Mouse (Mus musculus) myocyte (in vitro differentiated cells): ENCODE results near the gene Smim14. TPM values are rescaled to one million over a fixed set of nuclear protein-coding genes. Genes with fewer than 3 reads are reported as not detected.

Experiments
- H3K27me3 ChIP-seq: one replicate; pipeline ENCODE4 v1.6.1; 2011; ENCODE audit not compliant: control insufficient read depth, insufficient read depth, insufficient read length
- H3K36me3 ChIP-seq: one replicate; pipeline ENCODE4 v1.6.1; 2011; ENCODE audit not compliant: control insufficient read depth, insufficient read depth
- H3K4me2 ChIP-seq: one replicate; pipeline ENCODE4 v1.6.1; 2011; ENCODE audit warnings: low read depth, control low read depth
- H3K4me3 ChIP-seq: one replicate; pipeline ENCODE4 v1.5.1; 2011; ENCODE audit warnings: mild to moderate bottlenecking, control low read depth, moderate library complexity
- H3K79me2 ChIP-seq: one replicate; pipeline ENCODE4 v1.6.1; 2011; ENCODE audit not compliant: control insufficient read depth, insufficient read depth
- H3ac ChIP-seq: one replicate; pipeline ENCODE4 v1.6.1; 2011; ENCODE audit not compliant: control insufficient read depth, insufficient read length
- CEBPB ChIP-seq: IDR thresholded peaks from 2 replicates; pipeline ENCODE4 v1.6.1; 2011; ENCODE audit warnings: mild to moderate bottlenecking, moderate library complexity; ENCODE audit not compliant: poor library complexity, insufficient read depth, severe bottlenecking
- E2F4 ChIP-seq: IDR thresholded peaks from one replicate; pipeline ENCODE4 v1.6.1; 2011; ENCODE audit warnings: mild to moderate bottlenecking, control low read depth, moderate library complexity; ENCODE audit not compliant: insufficient read depth
- MAX ChIP-seq: IDR thresholded peaks from one replicate; pipeline ENCODE4 v1.6.1; 2011; ENCODE audit warnings: low read depth, mild to moderate bottlenecking, control low read depth
- MYOD1 ChIP-seq, 3 experiments: IDR thresholded peaks; one replicate each; pipeline ENCODE4 v1.6.1; 2011; ENCODE audit warnings: control low read depth in 2 of 3, low read depth in 2 of 3, mild to moderate bottlenecking in 2 of 3, moderate library complexity in 1 of 3; ENCODE audit not compliant: insufficient read length in 2 of 3, control insufficient read depth in 1 of 3
- MYOG ChIP-seq, 3 experiments: IDR thresholded peaks; one replicate each; pipeline ENCODE4 v1.6.1; 2011; ENCODE audit warnings: control low read depth in 2 of 3, low read depth in 2 of 3, mild to moderate bottlenecking in 2 of 3; ENCODE audit not compliant: insufficient read length in 2 of 3, control insufficient read depth in 1 of 3, insufficient read depth in 1 of 3
- POLR2A ChIP-seq: IDR thresholded peaks from one replicate; pipeline ENCODE4 v1.6.1; 2011; ENCODE audit warnings: low read depth, mild to moderate bottlenecking, control low read depth, moderate library complexity; ENCODE audit not compliant: insufficient read length
- POLR2AphosphoS2 ChIP-seq: IDR thresholded peaks from one replicate; pipeline ENCODE4 v1.6.1; 2011; ENCODE audit warnings: low read depth, control low read depth; ENCODE audit not compliant: insufficient read length
- REST ChIP-seq: IDR thresholded peaks from one replicate; pipeline ENCODE4 v1.6.1; 2011; ENCODE audit warnings: mild to moderate bottlenecking, control low read depth, moderate library complexity; ENCODE audit not compliant: insufficient read depth, insufficient read length
- SRF ChIP-seq: IDR thresholded peaks from one replicate; pipeline ENCODE4 v1.6.1; 2011; ENCODE audit warnings: low read depth; ENCODE audit not compliant: control insufficient read depth, insufficient read length
- TCF12 ChIP-seq: IDR thresholded peaks from one replicate; pipeline ENCODE4 v1.6.1; 2011; ENCODE audit warnings: mild to moderate bottlenecking, control low read depth; ENCODE audit not compliant: poor library complexity, insufficient read depth, severe bottlenecking
- TCF3 ChIP-seq: IDR thresholded peaks from one replicate; pipeline ENCODE4 v1.6.1; 2011; ENCODE audit warnings: low read depth, control low read depth; ENCODE audit not compliant: insufficient read length
- USF1 ChIP-seq: IDR thresholded peaks from one replicate; pipeline ENCODE4 v1.6.1; 2011; ENCODE audit warnings: low read depth, mild to moderate bottlenecking, control low read depth, moderate library complexity
- polyA plus RNA-seq: library from polyadenylated mRNA; unstranded; fragments of >200 nt; fragmentation: generic; extraction: Trizol; gene quantifications from one replicate; pipeline ENCODE4 v1.2.1, GENCODE M21; 2012; ENCODE audit warnings: missing spikeins

The Smim14 gene
- polyA plus RNA-seq, 1 experiment: 83.3 TPM

DNA sequence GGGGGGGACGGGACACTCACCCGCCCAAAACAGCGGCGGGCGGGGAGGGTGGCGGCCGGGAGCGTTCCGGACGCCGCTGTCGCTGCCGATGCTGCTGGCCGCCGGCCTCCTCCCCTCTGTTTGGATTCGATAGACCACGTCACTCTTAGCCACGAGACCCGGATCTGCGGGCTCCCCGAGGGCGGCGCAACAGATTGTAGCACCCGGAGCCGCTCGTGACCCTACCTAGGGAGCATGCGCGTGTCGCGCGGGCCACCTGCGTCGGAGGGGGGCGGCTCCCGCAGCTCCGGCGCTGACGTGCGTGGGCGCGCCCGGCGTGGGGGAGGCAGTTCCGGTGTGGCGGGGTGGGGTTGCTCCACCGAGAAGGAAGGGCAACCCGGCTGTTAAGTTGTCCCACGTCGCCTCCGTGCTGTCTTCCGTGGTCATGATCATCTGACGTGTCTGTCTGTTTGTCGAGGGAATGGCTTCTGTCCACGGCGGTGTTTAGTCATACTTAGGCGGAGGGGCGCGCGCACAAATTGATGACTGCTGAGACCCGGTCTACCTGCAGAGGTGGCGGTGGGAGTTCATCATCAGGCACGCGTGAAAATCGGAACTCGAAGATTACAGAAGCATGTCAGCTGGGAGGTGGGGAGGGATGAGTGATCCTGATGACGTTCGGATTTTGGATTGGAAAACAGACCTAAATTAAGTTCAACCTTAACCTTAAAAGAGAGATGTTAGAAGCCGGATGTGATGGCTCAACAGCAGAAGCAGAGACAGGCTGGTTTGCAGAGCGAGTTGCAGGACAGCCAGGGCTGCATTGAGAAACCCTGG lies 44.1 kb downstream of the Smim14 start, which contains the start of gene Gm43552:
Gm43552 (minus strand) TSS at position 118 of the 816 bp plus-strand sequence.
- no peaks in the 10 kb centered on the region for H3K27me3 ChIP-seq
- H3K79me2 ChIP-seq: peaks cover 35% of the 10 kb centered on the region
- peak within 1 kb of the TSS; percentile 62 for H3K4me3 ChIP-seq
- peak within 1 kb of the TSS; percentile 51 for H3ac ChIP-seq
- peak within 1 kb of the TSS; percentile 92 for H3K4me2 ChIP-seq
- TF ChIP-seq POLR2A: peak; percentile 93
- TF ChIP-seq SRF: no peak
- TF ChIP-seq POLR2AphosphoS2: peak; percentile 90
- TF ChIP-seq MYOD1 (IDR thresholded peaks at IDR 0.05; ENCODE audit: control insufficient read depth in 1 of 3, insufficient read length in 2 of 3, low read depth in 2 of 3): peak in 2 of 3 experiments; percentile 34 to 82
- TF ChIP-seq USF1: no peak
- no peak for TF ChIP-seq E2F4
- TF ChIP-seq REST: no peak
- no peak for TF ChIP-seq MAX
- TF ChIP-seq MYOG (IDR thresholded peaks at IDR 0.05; ENCODE audit: control insufficient read depth in 1 of 3, insufficient read depth in 1 of 3, insufficient read length in 2 of 3, low read depth in 2 of 3): peak in 2 of 3 experiments; percentile 67 to 69
- peak; percentile 27 for TF ChIP-seq TCF3
- no peak for TF ChIP-seq CEBPB
- TF ChIP-seq TCF12: no peak
- no peaks in the 10 kb centered on the region for H3K36me3 ChIP-seq

DNA sequence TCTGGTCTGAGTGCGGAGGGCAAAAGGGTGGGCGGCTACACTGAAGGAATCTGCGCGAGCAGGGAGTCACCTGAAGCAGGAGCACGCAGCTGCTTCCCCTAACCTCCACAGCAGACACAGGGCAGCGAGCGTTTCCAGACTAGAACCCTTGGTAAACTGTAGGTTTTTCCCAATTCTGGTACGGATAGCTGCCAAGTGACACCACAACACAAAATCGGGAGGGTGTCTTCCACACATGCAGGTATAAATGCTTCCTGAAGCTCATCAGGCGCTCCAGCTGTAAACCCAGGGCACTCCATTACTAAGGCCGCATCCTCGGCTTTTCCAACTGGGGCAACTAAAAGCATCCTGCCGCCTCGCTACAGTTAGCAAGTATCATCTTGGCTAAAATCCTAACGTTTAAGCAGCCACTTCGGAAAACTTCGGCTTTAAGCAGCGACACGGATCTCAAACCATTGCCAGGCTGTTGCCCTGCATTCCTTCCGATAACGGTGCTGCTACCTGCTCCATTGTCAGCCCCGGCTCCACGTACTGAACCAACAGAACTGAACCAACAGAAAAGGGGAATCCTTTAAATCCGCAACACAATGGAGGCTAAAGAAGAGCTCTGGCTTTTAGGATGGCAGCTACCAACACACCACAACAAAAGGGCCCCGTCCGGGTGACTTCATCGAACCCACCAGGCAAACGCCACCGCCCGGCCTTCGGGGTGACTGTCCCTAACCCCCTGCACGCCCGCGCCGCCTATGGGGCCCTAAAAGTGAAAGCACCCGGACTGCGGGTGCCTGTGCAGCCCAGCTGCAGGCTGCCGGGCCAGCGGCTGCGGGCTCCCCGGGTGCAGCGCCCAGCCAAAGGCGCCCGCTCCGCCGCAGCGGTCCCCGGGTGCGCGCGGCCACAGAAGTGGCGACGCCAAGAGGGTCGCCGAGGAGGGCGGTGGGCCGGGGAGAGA lies 44.9 kb downstream of the Smim14 start:
- H3K4me3 ChIP-seq: peak overlapping the region; percentile 62
- peak overlapping the region; percentile 92 for H3K4me2 ChIP-seq
- H3ac ChIP-seq: peak overlapping the region; percentile 51
- H3K79me2 ChIP-seq: peaks cover 35% of the 10 kb centered on the region
- H3K27me3 ChIP-seq: no peaks in the 10 kb centered on the region
- H3K36me3 ChIP-seq: no peaks in the 10 kb centered on the region
- TF ChIP-seq MYOD1 (IDR thresholded peaks at IDR 0.05; ENCODE audit: control insufficient read depth in 1 of 3, insufficient read length in 2 of 3, low read depth in 2 of 3): peak in 1 of 3 experiments; percentile 11
- TF ChIP-seq TCF12: no peak

DNA sequence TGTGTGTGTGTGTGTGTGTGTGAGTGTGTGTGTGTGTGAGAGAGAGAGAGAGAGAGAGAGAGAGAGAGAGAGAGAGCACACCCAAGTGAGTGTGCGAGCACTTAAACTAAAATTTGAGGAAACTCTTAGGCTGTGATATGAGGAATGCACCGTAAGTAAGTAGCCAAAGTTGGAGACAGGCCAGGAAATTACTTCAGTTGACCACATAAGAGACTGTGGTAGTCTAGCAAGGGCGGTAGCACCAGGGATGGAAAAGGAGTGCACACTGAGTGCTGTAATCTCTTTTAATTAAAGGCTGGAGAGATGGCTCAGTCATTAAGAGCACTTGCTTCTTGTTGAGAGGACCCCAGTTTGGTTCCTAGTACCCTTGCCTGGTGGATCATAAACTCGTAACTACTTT lies 47.2 kb downstream of the Smim14 start:
- peak overlapping the region; percentile 30 for H3K4me2 ChIP-seq
- no peaks in the 10 kb centered on the region for H3K27me3 ChIP-seq
- peaks cover 39% of the 10 kb centered on the region for H3K79me2 ChIP-seq
- H3ac ChIP-seq: no peak overlapping the region
- TF ChIP-seq POLR2AphosphoS2 (no peak), REST (no peak), MYOG (IDR thresholded peaks at IDR 0.05; ENCODE audit: control insufficient read depth in 1 of 3, insufficient read depth in 1 of 3, insufficient read length in 2 of 3, low read depth in 2 of 3) (no peak), CEBPB (no peak), TCF3 (no peak)
- H3K36me3 ChIP-seq: no peaks in the 10 kb centered on the region
- no peak overlapping the region for H3K4me3 ChIP-seq

DNA sequence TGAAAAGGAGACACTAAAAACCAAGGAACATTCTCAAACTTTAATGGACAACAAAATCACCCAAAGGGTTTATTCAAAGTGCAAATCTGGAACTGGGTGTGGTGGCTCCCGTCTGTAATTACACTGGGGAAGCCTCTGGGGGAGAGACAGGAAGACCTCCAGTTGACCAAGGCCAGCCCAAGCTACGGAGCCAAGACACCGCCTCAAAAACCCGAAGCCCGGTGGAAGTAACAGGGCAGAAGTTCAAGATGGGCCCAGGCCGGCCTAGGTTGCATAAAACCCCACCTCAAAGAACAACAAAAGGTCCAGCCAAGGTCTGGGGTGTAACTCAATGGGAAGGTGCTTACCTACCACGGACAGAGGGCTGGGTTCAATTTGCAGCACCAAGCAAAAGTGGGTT lies 48.3 kb downstream of the Smim14 start:
- no peak overlapping the region for H3K4me3 ChIP-seq
- H3K27me3 ChIP-seq: no peaks in the 10 kb centered on the region
- no peak overlapping the region for H3K4me2 ChIP-seq
- no peak overlapping the region for H3ac ChIP-seq
- H3K79me2 ChIP-seq: peaks cover 43% of the 10 kb centered on the region
- H3K36me3 ChIP-seq: no peaks in the 10 kb centered on the region
- TF ChIP-seq TCF3 (no peak), MYOD1 (IDR thresholded peaks at IDR 0.05; ENCODE audit: control insufficient read depth in 1 of 3, insufficient read length in 2 of 3, low read depth in 2 of 3) (no peak), SRF (no peak), TCF12 (no peak), MAX (no peak), REST (no peak), E2F4 (no peak), USF1 (no peak), POLR2AphosphoS2 (no peak), MYOG (IDR thresholded peaks at IDR 0.05; ENCODE audit: control insufficient read depth in 1 of 3, insufficient read depth in 1 of 3, insufficient read length in 2 of 3, low read depth in 2 of 3) (no peak), CEBPB (no peak), POLR2A (no peak)
